Mouse (Mus musculus) small intestine, adult 2 months (tissue): ENCODE data around the gene Arhgef38. TPM values are rescaled to one million over a fixed set of nuclear protein-coding genes. Genes with fewer than 3 reads are reported as not detected.

ENCODE experiments used
- H3K27ac ChIP-seq: fragments of 200-500 bp; 2 replicates; pipeline ENCODE4 v1.5.1; 2012; ENCODE audit warnings: low read depth, low read length, control low read depth, inconsistent platforms; ENCODE audit not compliant: insufficient read depth
- H3K27me3 ChIP-seq: fragments of 200-500 bp; 2 replicates; pipeline ENCODE4 v1.6.1; 2012; ENCODE audit warnings: mild to moderate bottlenecking, moderate library complexity, low read length, inconsistent platforms; ENCODE audit not compliant: control insufficient read depth, insufficient read depth
- H3K36me3 ChIP-seq: fragments of 200-500 bp; 2 replicates; pipeline ENCODE4 v1.6.1; 2012; ENCODE audit warnings: mild to moderate bottlenecking, low read length, control low read depth, inconsistent platforms; ENCODE audit not compliant: control insufficient read depth, insufficient read depth
- H3K4me1 ChIP-seq: fragments of 200-500 bp; 2 replicates; pipeline ENCODE4 v1.6.1; 2012; ENCODE audit warnings: low read length, inconsistent platforms, mixed read lengths; ENCODE audit not compliant: control insufficient read depth, insufficient read depth, insufficient read length
- H3K4me3 ChIP-seq: fragments of 200-500 bp; 2 replicates; pipeline ENCODE4 v1.5.1; 2012; ENCODE audit warnings: low read depth, mild to moderate bottlenecking, control low read depth, inconsistent platforms, low read length, moderate library complexity
- CTCF ChIP-seq: fragments of 200-500 bp; IDR thresholded peaks from 2 replicates; pipeline ENCODE4 v1.5.1; 2012; ENCODE audit warnings: low read depth, mild to moderate bottlenecking, control low read depth, inconsistent platforms, low read length, moderate library complexity, mixed read lengths; ENCODE audit not compliant: insufficient replicate concordance, insufficient read length; ENCODE audit errors: extremely low read depth
- POLR2A ChIP-seq: fragments of 200-500 bp; IDR thresholded peaks from 2 replicates; pipeline ENCODE4 v1.6.1; 2012; ENCODE audit warnings: low read depth, mild to moderate bottlenecking, control low read depth, inconsistent platforms, low read length, moderate library complexity
- WGBS: fragments of 180-500 bp; shearing (Covaris S2); methylation state at CpG from one replicate; pipeline ENCODE4 v1.1.7; 2018; 5-methylcytosine and 5-hydroxymethylcytosine counted together
- polyA plus RNA-seq: library from polyadenylated mRNA; depleted of rRNA; stranded (reverse); fragments of >200 nt; gene quantifications from 2 replicates; pipeline ENCODE4 v1.2.3, GENCODE M21; 2012

Arhgef38 gene
- polyA plus RNA-seq, 1 experiment, result 0.57 TPM

DNA sequence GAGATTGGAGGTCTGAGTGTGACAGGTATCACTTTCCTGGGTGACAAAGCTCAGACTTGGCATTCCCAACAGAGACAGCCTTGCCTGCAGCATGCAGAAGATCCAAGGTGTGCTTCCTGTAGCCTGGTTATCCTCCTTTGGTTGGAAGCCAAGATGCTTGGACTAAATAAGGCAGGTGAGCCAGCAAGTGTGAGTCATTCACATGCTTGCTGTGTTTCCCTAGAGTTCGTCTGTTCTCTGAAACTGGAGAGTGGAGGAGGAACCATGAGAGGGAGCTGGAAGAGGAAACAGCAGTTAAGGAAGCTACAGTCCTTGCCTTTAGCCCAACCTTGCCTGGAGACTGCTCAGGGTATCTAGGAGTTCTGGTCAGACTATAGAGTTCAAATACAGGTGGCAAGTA lies 69.6 kb downstream of the Arhgef38 start:
- Histone ChIP-seq H3K36me3 (no peaks in the 10 kb centered on the region; the same call in 1 of the 2 replicates), H3K4me1 (no peaks in the 10 kb centered on the region), H3K27ac (no peak overlapping the region), H3K27me3 (no peaks in the 10 kb centered on the region), H3K4me3 (no peak overlapping the region)
- TF ChIP-seq CTCF, result no peak
- TF ChIP-seq POLR2A, result no peak
- 0% methylated on average over 1 of the region's 1 CpGs for WGBS

DNA sequence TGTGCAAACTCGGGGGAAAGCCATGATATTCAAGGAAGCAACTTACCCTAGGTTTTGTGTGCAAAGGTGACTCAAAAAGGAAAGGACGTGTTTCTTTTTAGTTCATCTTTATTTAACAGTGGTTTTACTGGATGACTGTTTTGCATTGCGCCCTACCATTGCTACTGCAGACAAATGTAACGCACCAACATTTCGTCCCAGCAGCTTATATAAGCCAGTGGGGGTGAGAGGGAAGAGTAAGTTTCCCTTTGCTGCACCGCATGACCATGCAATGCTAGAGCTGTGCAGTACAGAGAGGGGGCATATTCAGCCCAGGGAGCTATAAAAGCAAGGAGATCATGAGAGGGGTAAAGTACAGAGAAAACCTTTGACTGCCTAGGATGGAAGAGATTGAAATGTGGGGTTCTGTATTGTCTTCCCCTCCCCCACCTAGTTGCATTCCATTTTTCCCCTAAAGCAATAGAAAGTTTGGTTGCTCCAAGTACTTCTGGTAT lies 70.8 kb downstream of the Arhgef38 start:
- no peaks in the 10 kb centered on the region for H3K4me1 ChIP-seq
- no peak overlapping the region for H3K27ac ChIP-seq
- H3K4me3 ChIP-seq, result no peak overlapping the region
- H3K27me3 ChIP-seq, result no peaks in the 10 kb centered on the region
- H3K36me3 ChIP-seq, result peaks cover 3% of the 10 kb centered on the region; the same call in 1 of the 2 replicates
- WGBS, result 85% methylated on average over 6 of the region's 6 CpGs
- TF ChIP-seq POLR2A (no peak), CTCF (no peak)

DNA sequence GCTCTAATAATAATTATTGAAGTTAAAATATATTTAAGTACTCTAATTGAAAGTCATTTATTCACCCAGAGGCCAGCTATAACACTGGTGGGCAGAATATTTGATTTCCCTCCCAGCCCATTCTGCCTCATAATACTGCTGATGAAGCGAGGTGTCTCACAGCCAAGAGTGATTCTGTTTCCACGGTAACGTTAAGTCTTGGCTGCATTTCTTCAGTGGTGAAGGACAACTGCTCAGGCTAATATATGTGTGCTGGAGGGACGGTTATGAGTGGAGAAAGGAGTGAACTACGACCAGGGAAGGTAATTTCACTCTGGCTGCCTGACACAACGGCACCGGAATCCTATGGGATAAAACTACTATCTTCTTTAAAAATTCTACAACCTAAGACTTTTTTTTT lies 71.6 kb downstream of the Arhgef38 start:
- 73% methylated on average over 7 of the region's 7 CpGs for WGBS
- TF ChIP-seq CTCF (no peak), POLR2A (no peak)
- Histone ChIP-seq H3K4me3 (no peak overlapping the region), H3K4me1 (no peaks in the 10 kb centered on the region), H3K27ac (no peak overlapping the region), H3K27me3 (no peaks in the 10 kb centered on the region), H3K36me3 (peaks cover 3% of the 10 kb centered on the region; the same call in 1 of the 2 replicates)

DNA sequence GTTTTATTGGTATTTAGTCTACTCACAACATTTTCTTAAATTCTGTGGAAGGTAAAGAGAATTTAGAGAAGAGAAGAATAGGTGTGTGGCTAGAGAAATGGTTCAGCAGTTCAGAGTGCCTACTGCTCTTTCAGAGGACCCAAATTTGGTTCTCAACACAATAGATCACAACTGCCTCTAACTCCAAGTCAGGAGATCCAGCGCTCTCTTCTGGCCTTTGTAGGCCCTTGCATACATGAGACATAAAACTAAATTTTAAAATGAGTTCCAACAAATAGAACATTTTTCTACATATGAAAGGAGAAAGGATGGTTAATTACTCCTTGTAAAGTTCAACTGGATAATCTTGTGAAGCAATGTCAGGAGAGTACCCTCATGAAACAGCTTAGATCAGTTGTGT lies 73.3 kb downstream of the Arhgef38 start:
- H3K27me3 ChIP-seq, result no peaks in the 10 kb centered on the region
- H3K4me1 ChIP-seq, result no peaks in the 10 kb centered on the region
- H3K27ac ChIP-seq, result no peak overlapping the region
- WGBS, result 98% methylated on average over 1 of the region's 1 CpGs
- H3K36me3 ChIP-seq, result peaks cover 9% of the 10 kb centered on the region
- TF ChIP-seq POLR2A (no peak), CTCF (no peak)
- no peak overlapping the region for H3K4me3 ChIP-seq

DNA sequence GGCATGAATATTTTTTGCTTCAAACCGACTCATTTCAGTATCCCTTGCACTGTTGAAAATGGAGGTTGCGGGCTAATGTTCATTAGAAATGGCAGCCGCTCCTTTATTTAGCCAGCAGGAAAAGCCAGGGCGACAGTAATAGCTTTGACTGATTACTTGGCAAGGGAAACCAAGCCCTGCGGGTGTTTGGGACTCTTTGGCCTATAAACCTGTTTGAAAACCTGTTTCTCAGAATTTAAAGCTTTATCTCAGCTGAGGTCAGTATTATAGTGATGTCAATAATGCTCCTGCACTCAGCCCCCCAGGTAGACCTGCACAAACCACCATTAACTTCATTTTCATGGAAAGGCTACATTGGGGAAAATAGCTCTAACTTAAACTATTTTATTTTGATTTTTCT lies 76.5 kb downstream of the Arhgef38 start:
- Histone ChIP-seq H3K36me3 (peaks cover 9% of the 10 kb centered on the region), H3K27ac (no peak overlapping the region), H3K27me3 (no peaks in the 10 kb centered on the region), H3K4me1 (no peaks in the 10 kb centered on the region), H3K4me3 (no peak overlapping the region)
- WGBS, result 56% methylated on average over 5 of the region's 5 CpGs
- TF ChIP-seq POLR2A (no peak), CTCF (no peak)

DNA sequence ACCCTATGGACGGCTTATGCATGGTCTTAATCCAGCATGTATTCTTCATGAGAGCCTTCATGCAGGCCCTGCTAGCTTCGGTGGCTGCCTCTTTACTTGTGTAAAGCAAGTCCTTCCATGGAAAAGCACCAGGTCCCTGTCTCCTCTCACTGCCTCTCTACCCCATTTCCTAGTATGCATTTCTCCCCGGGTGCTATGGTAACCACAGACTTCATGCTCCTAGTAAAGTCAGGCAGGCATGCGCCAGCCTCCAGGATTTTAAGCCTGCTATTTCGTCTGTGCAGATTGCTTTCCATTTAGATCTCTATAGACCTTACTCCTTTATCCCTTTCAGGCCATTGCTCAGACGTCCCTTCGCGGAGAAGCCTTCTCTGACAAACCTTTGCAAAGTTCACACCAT lies 80.1 kb downstream of the Arhgef38 start:
- TF ChIP-seq POLR2A (no peak), CTCF (no peak)
- 87% methylated on average over 8 of the region's 8 CpGs for WGBS

DNA sequence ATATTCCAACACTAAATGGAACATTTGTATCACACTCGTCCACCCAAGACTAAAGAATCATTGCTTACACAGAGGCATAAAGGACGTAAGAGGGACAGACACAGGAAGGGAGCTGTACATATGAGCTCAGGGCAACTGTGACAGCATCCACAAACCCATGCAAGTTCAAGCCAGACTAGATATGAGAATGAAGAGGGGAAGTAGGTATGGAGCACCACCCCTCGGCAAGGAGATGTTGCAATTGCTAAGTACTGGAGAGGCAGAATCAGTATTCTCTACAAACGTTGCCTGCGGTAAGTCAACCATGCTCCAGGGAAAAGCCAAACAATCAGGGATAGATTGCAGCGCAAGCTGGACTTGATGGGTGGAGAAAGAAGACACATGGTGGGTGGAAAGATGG lies 81.1 kb downstream of the Arhgef38 start:
- Histone ChIP-seq H3K4me3 (no peak overlapping the region), H3K27me3 (no peaks in the 10 kb centered on the region), H3K4me1 (no peaks in the 10 kb centered on the region), H3K36me3 (peaks cover 13% of the 10 kb centered on the region), H3K27ac (no peak overlapping the region)
- 82% methylated on average over 6 of the region's 6 CpGs for WGBS
- TF ChIP-seq CTCF (no peak), POLR2A (no peak)

More for the DNA sequence above, 80.1 kb downstream of the Arhgef38 start:
- Histone ChIP-seq H3K36me3 (peaks cover 7% of the 10 kb centered on the region), H3K4me3 (no peak overlapping the region), H3K27me3 (no peaks in the 10 kb centered on the region), H3K4me1 (no peaks in the 10 kb centered on the region), H3K27ac (no peak overlapping the region)
